Comparison of ENCODE assay signal across 17 mouse cellular contexts in genomic region chr1:163163636-163164035, GRCm38 (mm10).
"Had no signal": no experiment of that assay in that cellular context is flagged by ENCODE, and none has a peak within 500 bp of the region (broad histone marks: within the 10 kb centered on the region; RNA-seq: fewer than 3 reads in every experiment).

No protein-coding gene starts in this region.

- ATAC-seq: hindbrain, embryonic 16.5 days; inflammation-experienced regulatory T-cells, adult 6 months; intestine, embryonic 15.5 days; intestine, postnatal 0 days had no signal

- DNase-seq: gastrocnemius, adult 2 months; gastrocnemius, postnatal 10 days; gastrocnemius, postnatal 25 days; heart, adult 18-20 months; heart, postnatal 10 days; heart, postnatal 4 days; kidney, adult 18-20 months; kidney, adult 8-10 months; kidney, postnatal 10 days; kidney, postnatal 25 days; kidney, postnatal 4 days; liver; liver, embryonic 13.5 days had no signal
